Mouse (Mus musculus): ENCODE measurements around the gene Pfdn4.

Pfdn4 gene

GRCm38 (mm10) chr2:170549146-170549545 lies 52.9 kb downstream of the Pfdn4 start:
- no peak for DNase-seq (ENCODE audit: inconsistent ontology term)

GRCm38 (mm10) chr2:170550240-170550639 lies 54.0 kb downstream of the Pfdn4 start:
- DNase-seq (ENCODE audit: inconsistent ontology term) = peak; percentile 52

- DNase-seq (ENCODE audit: inconsistent ontology term) = no peak
Measured at GRCm38 (mm10) chr2:170552088-170552487, 55.9 kb downstream of the Pfdn4 start.

GRCm38 (mm10) chr2:170563956-170564855 lies 68.0 kb downstream of the Pfdn4 start:
- no peak for DNase-seq (ENCODE audit: inconsistent ontology term)

- DNase-seq (ENCODE audit: inconsistent ontology term) = no peak
Measured at GRCm38 (mm10) chr2:170564995-170565394, 68.8 kb downstream of the Pfdn4 start.
